Mouse (Mus musculus) C2C12 (cell line): ENCODE data around the gene Ptp4a2. TPM values are rescaled to one million over a fixed set of nuclear protein-coding genes. Genes with fewer than 3 reads are reported as not detected.

Source experiments
- H3K27me3 ChIP-seq: one replicate; pipeline ENCODE4 v1.6.1; 2011; ENCODE audit not compliant: control insufficient read depth, insufficient read depth, insufficient read length
- H3K36me3 ChIP-seq: one replicate; pipeline ENCODE4 v1.6.1; 2011; ENCODE audit not compliant: control insufficient read depth, insufficient read depth
- H3K4me3 ChIP-seq: one replicate; pipeline ENCODE4 v1.5.1; 2011; ENCODE audit warnings: mild to moderate bottlenecking, control low read depth; ENCODE audit not compliant: poor library complexity, insufficient read depth, severe bottlenecking
- H3K79me2 ChIP-seq: one replicate; pipeline ENCODE4 v1.6.1; 2011; ENCODE audit not compliant: control insufficient read depth, insufficient read depth
- H3K79me3 ChIP-seq: one replicate; pipeline ENCODE4 v1.6.1; 2011; ENCODE audit warnings: low read depth, control low read depth
- H3ac ChIP-seq: one replicate; pipeline ENCODE3; 2011; ENCODE audit warnings: low read depth; ENCODE audit not compliant: control insufficient read depth, insufficient read length
- CEBPB ChIP-seq: IDR thresholded peaks from one replicate; pipeline ENCODE4 v1.6.1; 2011; ENCODE audit warnings: low read depth, mild to moderate bottlenecking, control low read depth, moderate library complexity
- CTCF ChIP-seq: IDR thresholded peaks from one replicate; pipeline ENCODE4 v1.5.1; 2011; ENCODE audit not compliant: control insufficient read depth, insufficient read depth, insufficient read length
- FOSL1 ChIP-seq: IDR thresholded peaks from one replicate; pipeline ENCODE4 v1.8.0; 2011; ENCODE audit warnings: mild to moderate bottlenecking, low read length; ENCODE audit not compliant: poor library complexity, insufficient read depth, severe bottlenecking
- MAX ChIP-seq: IDR thresholded peaks from one replicate; pipeline ENCODE4 v1.6.1; 2011; ENCODE audit warnings: mild to moderate bottlenecking, control low read depth
- MYOD1 ChIP-seq: IDR thresholded peaks from one replicate; pipeline ENCODE4 v1.6.1; 2011; ENCODE audit warnings: low read depth; ENCODE audit not compliant: control insufficient read depth, insufficient read length
- MYOG ChIP-seq: IDR thresholded peaks from one replicate; pipeline ENCODE4 v1.6.1; 2011; ENCODE audit not compliant: control insufficient read depth, insufficient read length; ENCODE audit errors: extremely low read depth
- USF1 ChIP-seq: IDR thresholded peaks from one replicate; pipeline ENCODE4 v1.6.1; 2011; ENCODE audit warnings: low read depth, mild to moderate bottlenecking, control low read depth, moderate library complexity
- polyA plus RNA-seq: library from polyadenylated mRNA; unstranded; fragments of >200 nt; fragmentation: generic; extraction: Trizol; gene quantifications from one replicate; pipeline ENCODE4 v1.2.1, GENCODE M21; 2012; ENCODE audit warnings: missing spikeins

Gene Ptp4a2
- polyA plus RNA-seq, 1 experiment: 101 TPM

DNA sequence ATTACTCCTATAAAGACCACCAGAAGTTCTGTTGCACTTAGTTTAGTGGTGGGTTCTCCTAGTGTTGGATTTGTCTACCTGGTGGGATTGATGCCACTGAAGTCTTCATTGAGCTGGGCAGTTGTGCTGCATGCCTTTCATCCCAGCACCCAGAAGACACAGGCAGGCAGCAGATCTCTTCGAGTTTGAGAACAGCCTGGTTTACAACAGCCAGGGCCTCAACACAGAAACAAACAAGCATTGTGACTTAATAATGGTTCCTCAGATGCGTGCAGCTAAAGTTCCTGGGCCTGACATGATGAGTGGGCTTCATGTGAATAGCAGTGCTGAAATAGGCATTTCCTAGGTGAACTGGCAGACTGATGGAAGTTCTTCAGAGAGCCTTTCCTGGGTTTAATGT, 42.0 kb downstream of the Ptp4a2 start:
- TF ChIP-seq USF1: no peak
- TF ChIP-seq MAX: no peak

DNA sequence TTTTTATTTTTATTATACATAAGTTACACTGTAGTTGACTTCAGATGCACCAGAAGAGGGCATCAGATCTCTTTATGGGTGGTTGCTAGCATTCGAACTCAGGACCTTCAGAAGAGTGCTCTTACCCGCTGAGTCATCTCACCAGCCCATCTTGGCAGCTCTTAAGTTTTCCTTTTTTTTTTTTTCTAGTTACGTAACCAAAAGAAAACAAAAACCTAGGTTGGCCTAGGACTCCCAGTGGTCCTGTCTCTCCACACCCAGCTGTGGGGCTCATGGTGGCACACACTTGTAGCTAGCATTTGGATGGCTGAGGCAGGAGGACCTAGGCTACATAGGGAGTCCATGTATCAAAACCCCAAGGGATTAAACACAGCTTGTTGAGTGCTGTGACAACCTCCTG, 43.0 kb downstream of the Ptp4a2 start:
- no peak overlapping the region for H3ac ChIP-seq
- no peaks in the 10 kb centered on the region for H3K79me3 ChIP-seq
- peaks cover 4% of the 10 kb centered on the region for H3K79me2 ChIP-seq
- TF ChIP-seq MAX (no peak), CTCF (no peak), FOSL1 (no peak)
- no peaks in the 10 kb centered on the region for H3K27me3 ChIP-seq
- no peak overlapping the region for H3K4me3 ChIP-seq
- H3K36me3 ChIP-seq: peaks cover 36% of the 10 kb centered on the region

More for the DNA sequence above, 42.0 kb downstream of the Ptp4a2 start:
- Histone ChIP-seq H3K36me3 (peaks cover 36% of the 10 kb centered on the region), H3K79me2 (peaks cover 8% of the 10 kb centered on the region), H3K4me3 (no peak overlapping the region), H3K79me3 (no peaks in the 10 kb centered on the region), H3K27me3 (no peaks in the 10 kb centered on the region), H3ac (no peak overlapping the region)

DNA sequence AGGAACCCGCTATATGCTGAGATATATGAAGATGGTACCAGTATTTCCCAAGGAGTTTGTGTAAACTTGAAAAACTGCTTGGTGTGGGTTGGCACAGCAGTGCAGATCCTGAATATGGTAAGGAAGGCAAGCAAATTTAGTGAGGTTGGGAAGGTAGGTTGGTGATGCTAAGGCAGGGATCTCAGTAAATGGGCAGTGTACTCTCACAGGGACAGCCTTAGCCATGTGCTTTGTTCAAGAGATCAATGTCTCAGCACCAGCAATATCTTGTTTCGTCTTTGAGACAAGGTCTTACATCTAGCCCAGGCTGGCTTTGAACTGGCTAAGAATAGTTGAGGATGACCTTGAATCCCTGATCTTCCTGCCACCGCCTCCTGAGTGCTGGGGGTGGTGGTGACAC, 43.6 kb downstream of the Ptp4a2 start:
- H3K36me3 ChIP-seq: peaks cover 39% of the 10 kb centered on the region

DNA sequence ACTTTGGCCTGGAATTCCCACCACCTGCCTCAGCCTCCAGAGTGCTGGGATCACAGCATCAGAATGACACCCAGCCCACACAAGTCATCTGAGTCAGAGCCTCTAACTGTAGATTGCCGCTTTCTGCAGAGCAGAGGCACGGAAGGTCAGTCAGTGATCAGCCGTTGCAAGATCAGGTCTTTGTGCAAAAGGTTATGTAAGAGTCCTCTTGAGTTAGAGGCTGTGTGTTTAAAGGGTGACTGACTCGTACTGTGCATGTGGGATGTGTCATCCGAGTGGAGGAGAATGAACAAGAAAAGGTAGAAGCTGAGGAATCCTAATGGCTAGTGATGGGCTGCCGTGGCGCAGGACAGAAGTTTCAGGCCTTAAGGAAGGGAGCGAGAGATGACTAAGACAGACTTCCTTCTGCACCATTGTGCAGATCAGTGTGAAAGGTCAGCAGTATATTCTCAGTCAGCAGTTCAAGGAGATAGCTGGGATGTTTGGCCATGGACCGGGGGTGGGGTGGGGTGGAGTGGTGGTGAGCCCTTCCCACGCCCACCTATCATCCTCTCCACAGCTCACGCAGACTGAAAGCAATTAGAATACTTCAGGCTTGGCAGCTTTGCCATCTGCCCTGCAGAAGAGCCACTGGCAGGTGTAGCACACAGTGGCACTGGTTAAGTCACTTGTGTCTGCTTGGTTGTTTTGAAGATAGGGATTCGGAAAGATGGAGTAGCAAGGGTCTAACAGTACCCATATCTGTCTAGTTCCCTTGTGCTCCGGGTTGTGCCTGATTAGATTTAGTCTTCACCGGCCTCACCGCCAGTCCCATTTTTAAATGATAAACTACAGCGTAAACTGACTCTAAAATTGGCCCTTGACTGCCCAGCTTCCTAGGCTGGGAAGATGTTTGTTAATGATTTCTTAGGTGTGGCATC, 44.3 kb downstream of the Ptp4a2 start:
- Histone ChIP-seq H3K79me3 (no peaks in the 10 kb centered on the region), H3ac (no peak overlapping the region), H3K36me3 (peaks cover 34% of the 10 kb centered on the region), H3K79me2 (no peaks in the 10 kb centered on the region), H3K4me3 (no peak overlapping the region), H3K27me3 (no peaks in the 10 kb centered on the region)
- TF ChIP-seq USF1 (no peak), MYOG (no peak), MYOD1 (no peak), CEBPB (no peak), FOSL1 (no peak), MAX (no peak), CTCF (no peak)

More for the DNA sequence above, 43.6 kb downstream of the Ptp4a2 start:
- TF ChIP-seq CEBPB: no peak
- no peak for TF ChIP-seq USF1
- TF ChIP-seq MYOD1: no peak
- TF ChIP-seq CTCF: no peak
- TF ChIP-seq FOSL1: no peak
- TF ChIP-seq MAX: no peak
- no peak for TF ChIP-seq MYOG
- H3K4me3 ChIP-seq: no peak overlapping the region
- H3K27me3 ChIP-seq: no peaks in the 10 kb centered on the region
- H3ac ChIP-seq: no peak overlapping the region
- no peaks in the 10 kb centered on the region for H3K79me2 ChIP-seq
- no peaks in the 10 kb centered on the region for H3K79me3 ChIP-seq

DNA sequence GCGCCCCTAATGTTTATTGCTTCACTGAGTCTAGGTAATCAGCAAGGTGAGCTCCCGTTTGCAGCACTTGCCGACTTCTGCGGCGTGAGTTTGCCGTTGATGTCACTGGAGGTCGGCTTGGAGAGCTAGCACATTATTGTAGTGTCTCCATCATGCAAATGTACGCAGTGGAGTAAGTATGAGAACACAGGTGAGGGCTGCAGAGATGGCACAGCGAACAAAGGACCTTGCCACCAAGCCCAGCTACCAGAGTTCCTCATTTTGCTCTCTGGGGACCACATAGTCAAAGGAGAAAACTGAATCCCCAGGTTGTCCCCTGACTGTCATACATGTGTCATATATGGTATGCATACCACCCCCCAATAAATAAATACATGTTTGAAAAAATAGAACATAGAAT, 49.4 kb downstream of the Ptp4a2 start:
- Histone ChIP-seq H3K4me3 (no peak overlapping the region), H3K36me3 (peaks cover 13% of the 10 kb centered on the region), H3K79me2 (no peaks in the 10 kb centered on the region), H3K79me3 (no peaks in the 10 kb centered on the region), H3ac (no peak overlapping the region), H3K27me3 (no peaks in the 10 kb centered on the region)
- TF ChIP-seq USF1 (no peak), CEBPB (no peak), MYOD1 (no peak), CTCF (no peak), MAX (no peak), MYOG (no peak), FOSL1 (no peak)

DNA sequence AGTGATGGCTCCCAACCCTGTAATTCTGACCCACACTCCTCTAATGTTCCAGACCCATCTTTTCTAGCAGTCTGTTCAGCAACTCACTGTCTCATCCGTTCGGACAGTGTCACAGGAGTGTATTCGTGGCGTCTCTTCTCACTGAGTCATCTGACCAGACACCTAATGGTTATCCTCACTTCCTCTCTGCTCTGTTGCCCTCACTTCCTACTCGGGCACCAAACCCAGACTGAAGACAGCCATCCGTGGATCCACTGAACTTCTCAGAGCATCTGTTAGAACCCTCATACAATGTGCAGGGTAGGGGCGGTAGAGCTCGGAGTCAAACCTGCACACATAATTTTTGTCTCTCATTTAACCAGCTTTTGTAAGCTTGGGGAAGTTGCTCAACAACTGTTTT, 50.4 kb downstream of the Ptp4a2 start:
- Histone ChIP-seq H3K36me3 (peaks cover 13% of the 10 kb centered on the region), H3K27me3 (no peaks in the 10 kb centered on the region), H3K79me2 (no peaks in the 10 kb centered on the region), H3K4me3 (no peak overlapping the region), H3K79me3 (no peaks in the 10 kb centered on the region), H3ac (no peak overlapping the region)
- TF ChIP-seq CEBPB (no peak), MYOG (no peak), CTCF (no peak), MAX (no peak), USF1 (no peak), MYOD1 (no peak), FOSL1 (no peak)
